Mouse (Mus musculus) liver, adult 2 months (tissue): ENCODE measurements around the gene Svip. TPM values are rescaled to one million over a fixed set of nuclear protein-coding genes. Genes with fewer than 3 reads are reported as not detected.
A peak's percentile ranks its signal among the peaks of the same experiment; 100 is the strongest.

ENCODE experiments used
- DNase-seq: peaks from one replicate; pipeline ENCODE4 v3.0.0-alpha.2; 2011; ENCODE audit warnings: low read depth, low spot score; ENCODE audit errors: extremely low read depth
- H3K27ac ChIP-seq: fragments of 200-500 bp; replicated peaks from 2 replicates; pipeline ENCODE4 v1.5.1; 2012; ENCODE audit warnings: low read depth, mild to moderate bottlenecking, control low read depth, inconsistent platforms, low read length; ENCODE audit not compliant: insufficient read depth
- H3K27me3 ChIP-seq: fragments of 200-500 bp; 2 replicates; pipeline ENCODE4 v1.6.1; 2012; ENCODE audit warnings: mild to moderate bottlenecking, moderate library complexity, low read length, inconsistent platforms; ENCODE audit not compliant: control insufficient read depth, insufficient read depth
- H3K36me3 ChIP-seq: fragments of 200-500 bp; 2 replicates; pipeline ENCODE4 v1.6.1; 2012; ENCODE audit warnings: low read length, inconsistent platforms; ENCODE audit not compliant: control insufficient read depth, insufficient read depth
- H3K4me1 ChIP-seq: fragments of 200-500 bp; 2 replicates; pipeline ENCODE4 v1.6.1; 2011; ENCODE audit warnings: low read length; ENCODE audit not compliant: control insufficient read depth, insufficient read depth
- H3K4me3 ChIP-seq: fragments of 200-500 bp; 2 replicates; pipeline ENCODE4 v1.5.1; 2011; ENCODE audit warnings: low read depth, mild to moderate bottlenecking, control low read depth, low read length, moderate library complexity; ENCODE audit not compliant: insufficient read depth
- H3K79me2 ChIP-seq: fragments of 200-500 bp; 2 replicates; pipeline ENCODE4 v1.6.1; 2012; ENCODE audit warnings: inconsistent platforms, mild to moderate bottlenecking, low read length, moderate library complexity; ENCODE audit not compliant: control insufficient read depth, insufficient read depth
- H3K9ac ChIP-seq: fragments of 200-500 bp; 2 replicates; pipeline ENCODE4 v1.6.1; 2012; ENCODE audit warnings: low read depth, mild to moderate bottlenecking, control low read depth, inconsistent platforms, low read length
- CTCF ChIP-seq: fragments of 200-500 bp; IDR thresholded peaks from 2 replicates; pipeline ENCODE4 v1.5.1; 2011; ENCODE audit warnings: low read depth, low read length, control low read depth
- POLR2A ChIP-seq: fragments of 200-500 bp; IDR thresholded peaks from 2 replicates; pipeline ENCODE4 v1.6.1; 2011; ENCODE audit warnings: low read length, control low read depth; ENCODE audit not compliant: insufficient read depth; ENCODE audit errors: extremely low read depth
- WGBS: fragments of 180-500 bp; shearing (Covaris S2); methylation state at CpG from one replicate; pipeline ENCODE4 v1.1.7; 2018; 5-methylcytosine and 5-hydroxymethylcytosine counted together
- polyA plus RNA-seq: library from polyadenylated mRNA; depleted of rRNA; stranded (reverse); fragments of >200 nt; gene quantifications from 2 replicates; pipeline ENCODE4 v1.2.3, GENCODE M21; 2012
- total RNA-seq: library from RNA; depleted of rRNA; stranded (reverse); fragments of >200 nt; gene quantifications from 2 replicates; pipeline ENCODE4 v1.2.3, GENCODE M21; 2014

Svip gene
- total and polyA plus RNA-seq, 2 experiments = 4.4 to 15.9 TPM

GRCm38 (mm10) chr7:51972252-51972855 lies 33.5 kb downstream of the Svip start:
- H3K27ac ChIP-seq = no peak overlapping the region
- peaks cover 3% of the 10 kb centered on the region; the same call in 1 of the 2 replicates for H3K79me2 ChIP-seq
- DNase-seq = peak; percentile 38
- WGBS = 42% methylated on average over 6 of the region's 6 CpGs
- TF ChIP-seq POLR2A = no peak
- peak; percentile 50 for TF ChIP-seq CTCF
- H3K36me3 ChIP-seq = peaks cover 2% of the 10 kb centered on the region; the same call in 1 of the 2 replicates
- H3K27me3 ChIP-seq = no peaks in the 10 kb centered on the region
- no peak overlapping the region for H3K4me3 ChIP-seq
- H3K4me1 ChIP-seq = no peaks in the 10 kb centered on the region
- H3K9ac ChIP-seq = no peak overlapping the region

GRCm38 (mm10) chr7:51969379-51969778 lies 36.4 kb downstream of the Svip start:
- no peak overlapping the region for H3K9ac ChIP-seq
- no peaks in the 10 kb centered on the region for H3K27me3 ChIP-seq
- H3K36me3 ChIP-seq = peaks cover 8% of the 10 kb centered on the region
- H3K27ac ChIP-seq = no peak overlapping the region
- H3K4me1 ChIP-seq = no peaks in the 10 kb centered on the region
- no peak overlapping the region for H3K4me3 ChIP-seq
- DNase-seq = no peak
- peaks cover 3% of the 10 kb centered on the region; the same call in 1 of the 2 replicates for H3K79me2 ChIP-seq
- TF ChIP-seq POLR2A (no peak), CTCF (no peak)

- 81% methylated on average over 4 of the region's 4 CpGs for WGBS
Observed at GRCm38 (mm10) chr7:51967581-51967980, 38.2 kb downstream of the Svip start.

GRCm38 (mm10) chr7:51964681-51965080 lies 41.1 kb downstream of the Svip start:
- Histone ChIP-seq H3K27ac (no peak overlapping the region), H3K4me1 (no peaks in the 10 kb centered on the region), H3K27me3 (no peaks in the 10 kb centered on the region), H3K36me3 (peaks cover 7% of the 10 kb centered on the region), H3K79me2 (no peaks in the 10 kb centered on the region), H3K4me3 (no peak overlapping the region), H3K9ac (no peak overlapping the region)
- no peak for DNase-seq
- TF ChIP-seq CTCF = no peak
- TF ChIP-seq POLR2A = no peak
- 89% methylated on average over 7 of the region's 7 CpGs for WGBS

More at GRCm38 (mm10) chr7:51967581-51967980, 38.2 kb downstream of the Svip start:
- DNase-seq = no peak
- H3K9ac ChIP-seq = no peak overlapping the region
- H3K27ac ChIP-seq = no peak overlapping the region
- H3K4me3 ChIP-seq = no peak overlapping the region
- no peaks in the 10 kb centered on the region for H3K79me2 ChIP-seq
- TF ChIP-seq CTCF (no peak), POLR2A (no peak)
- peaks cover 8% of the 10 kb centered on the region for H3K36me3 ChIP-seq
- H3K4me1 ChIP-seq = no peaks in the 10 kb centered on the region
- no peaks in the 10 kb centered on the region for H3K27me3 ChIP-seq

GRCm38 (mm10) chr7:51962219-51962952 lies 43.4 kb downstream of the Svip start:
- Histone ChIP-seq H3K79me2 (no peaks in the 10 kb centered on the region), H3K4me1 (no peaks in the 10 kb centered on the region), H3K4me3 (no peak overlapping the region), H3K36me3 (peaks cover 7% of the 10 kb centered on the region), H3K9ac (no peak overlapping the region), H3K27ac (no peak overlapping the region), H3K27me3 (no peaks in the 10 kb centered on the region)
- WGBS = 88% methylated on average over 10 of the region's 10 CpGs
- TF ChIP-seq POLR2A = no peak
- no peak for TF ChIP-seq CTCF
- no peak for DNase-seq

- Histone ChIP-seq H3K4me1 (no peaks in the 10 kb centered on the region), H3K27ac (no peak overlapping the region), H3K9ac (no peak overlapping the region), H3K79me2 (no peaks in the 10 kb centered on the region), H3K27me3 (no peaks in the 10 kb centered on the region), H3K4me3 (no peak overlapping the region), H3K36me3 (peaks cover 6% of the 10 kb centered on the region)
- peak; percentile 27 for DNase-seq
- TF ChIP-seq POLR2A (no peak), CTCF (no peak)
- WGBS = 62% methylated on average over 6 of the region's 6 CpGs
Observed at GRCm38 (mm10) chr7:51960698-51961374, 45.0 kb downstream of the Svip start.
